Mouse (Mus musculus) urinary bladder, adult 18-20 months (tissue): Measurements from ENCODE around the gene Ubfd1.

Experiments used
- DNase-seq, 2 experiments: peaks; one replicate each; pipeline ENCODE4 v3.0.0; 2022; ENCODE audit warnings: low spot score in 2 of 2, mixed read lengths in 2 of 2

Gene Ubfd1

GRCm38 (mm10) chr7:122066945-122067516 is at the start of gene Ubfd1, which contains the start of gene Ears2:
Ubfd1 (plus strand) TSS chr7:122067175.
Ears2 (minus strand) TSS chr7:122067263.
- DNase-seq: peak; percentile 89 to 94

- DNase-seq: no peak
Observed at GRCm38 (mm10) chr7:122018247-122018646, 48.7 kb upstream of the Ubfd1 start.

- no peak for DNase-seq
Observed at GRCm38 (mm10) chr7:122018978-122019377, 48.0 kb upstream of the Ubfd1 start.

- DNase-seq: peak in 1 of 2 experiments; percentile 24
Observed at GRCm38 (mm10) chr7:122020273-122020666, 46.7 kb upstream of the Ubfd1 start.

- DNase-seq: peak; percentile 83 to 88
Observed at GRCm38 (mm10) chr7:122020667-122021354, 46.2 kb upstream of the Ubfd1 start, which contains the start of gene Gga2. Gga2 (minus strand) TSS chr7:122021222.

- no peak for DNase-seq
Observed at GRCm38 (mm10) chr7:122022131-122022530, 44.8 kb upstream of the Ubfd1 start.

- no peak for DNase-seq
Observed at GRCm38 (mm10) chr7:122033371-122033770, 33.6 kb upstream of the Ubfd1 start.

GRCm38 (mm10) chr7:122034348-122034747 is 32.6 kb upstream of the Ubfd1 start:
- DNase-seq: no peak

GRCm38 (mm10) chr7:122044106-122044505 is 22.9 kb upstream of the Ubfd1 start:
- DNase-seq: no peak

- no peak for DNase-seq
Observed at GRCm38 (mm10) chr7:122045181-122045634, 21.8 kb upstream of the Ubfd1 start.

GRCm38 (mm10) chr7:122045711-122046110 is 21.3 kb upstream of the Ubfd1 start:
- DNase-seq: no peak

- DNase-seq: no peak
Observed at GRCm38 (mm10) chr7:122046813-122047212, 20.2 kb upstream of the Ubfd1 start.

GRCm38 (mm10) chr7:122048191-122048590 is 18.8 kb upstream of the Ubfd1 start:
- no peak for DNase-seq

GRCm38 (mm10) chr7:122050834-122051233 is 16.1 kb upstream of the Ubfd1 start:
- DNase-seq: no peak

- DNase-seq: no peak
Observed at GRCm38 (mm10) chr7:122056633-122057032, 10.3 kb upstream of the Ubfd1 start.

GRCm38 (mm10) chr7:122065656-122066055 is 1.3 kb upstream of the Ubfd1 start:
- DNase-seq: no peak

- DNase-seq: no peak
Observed at GRCm38 (mm10) chr7:122066102-122066944, 652 bp upstream of the Ubfd1 start.

- DNase-seq: peak; percentile 8 to 50
Observed at GRCm38 (mm10) chr7:122067517-122068381, 774 bp downstream of the Ubfd1 start.

GRCm38 (mm10) chr7:122074374-122074773 is 7.4 kb downstream of the Ubfd1 start:
- DNase-seq: no peak

GRCm38 (mm10) chr7:122079798-122080554 is 13.0 kb downstream of the Ubfd1 start:
- DNase-seq: no peak

GRCm38 (mm10) chr7:122081071-122081470 is 14.1 kb downstream of the Ubfd1 start:
- no peak for DNase-seq
